Mouse (Mus musculus): ENCODE data around the gene Trib3. TPM values are rescaled to one million over a fixed set of nuclear protein-coding genes. Genes with fewer than 3 reads are reported as not detected.
"Not testable (repeated sequence)": the region's sequence is repeated elsewhere in the genome, so short reads cannot be mapped to it uniquely, and the experiment has no call there.

The Trib3 gene
- total RNA-seq, 1 experiment: 18.5 TPM

GRCm38 (mm10) chr2:152293727-152294475, 49.9 kb downstream of the Trib3 start, which contains the start of gene Tbc1d20:
Gene Tbc1d20 (plus strand): TSS chr2:152293828.
- TF ChIP-seq HCFC1 (IDR thresholded peaks at IDR 0.05; ENCODE audit: borderline replicate concordance, insufficient read depth, low read length): no peak; the same call in 1 of the 2 replicates
- no peak for TF ChIP-seq CHD2 (IDR thresholded peaks at IDR 0.05; ENCODE audit: low read depth, low read length)
- TF ChIP-seq ZC3H11A (IDR thresholded peaks at IDR 0.05; ENCODE audit: borderline replicate concordance, low read depth, low read length): no peak
- no peak for TF ChIP-seq MAFK (IDR thresholded peaks at IDR 0.05; ENCODE audit: insufficient read depth, low read depth, low read length)
- no peak for TF ChIP-seq ZNF384 (IDR thresholded peaks at IDR 0.05; ENCODE audit: low read depth, low read length)
- no peaks in the 10 kb centered on the region for H3K9me3 ChIP-seq (ENCODE audit: control insufficient read depth, insufficient read depth, low read depth, low read length)
- peak within 1 kb of the TSS; percentile 81 to 89 for H3K4me3 ChIP-seq (ENCODE audit: insufficient read depth in 1 of 2, low read depth in 1 of 2, low read length in 2 of 2, poor library complexity in 1 of 2, severe bottlenecking in 1 of 2)
- DNase-seq (ENCODE audit: low read depth, low spot score): peak; percentile 83
- in situ Hi-C loops (cut with MboI; ENCODE audit: low sequenced_read_pairs in 2 of 2, unreplicated experiment in 2 of 2): no loop called here
- peak within 1 kb of the TSS; percentile 89 for H3K9ac ChIP-seq (ENCODE audit: insufficient read depth, low read depth, low read length, poor library complexity, severe bottlenecking)
- H3K36me3 ChIP-seq (ENCODE audit: control insufficient read depth, insufficient read depth, low read length, poor library complexity, severe bottlenecking): no peaks in the 10 kb centered on the region
- no peak within 1 kb of the TSS for H3K27ac ChIP-seq (ENCODE audit: insufficient read depth, low read depth, low read length, poor library complexity, severe bottlenecking)
- peaks cover 0 to 3% of the 10 kb centered on the region in 2 experiments; a peak in 1 of 4 replicates for H3K4me1 ChIP-seq (ENCODE audit: control insufficient read depth in 2 of 2, insufficient read depth in 2 of 2, low read length in 2 of 2, poor library complexity in 1 of 2)

DNA sequence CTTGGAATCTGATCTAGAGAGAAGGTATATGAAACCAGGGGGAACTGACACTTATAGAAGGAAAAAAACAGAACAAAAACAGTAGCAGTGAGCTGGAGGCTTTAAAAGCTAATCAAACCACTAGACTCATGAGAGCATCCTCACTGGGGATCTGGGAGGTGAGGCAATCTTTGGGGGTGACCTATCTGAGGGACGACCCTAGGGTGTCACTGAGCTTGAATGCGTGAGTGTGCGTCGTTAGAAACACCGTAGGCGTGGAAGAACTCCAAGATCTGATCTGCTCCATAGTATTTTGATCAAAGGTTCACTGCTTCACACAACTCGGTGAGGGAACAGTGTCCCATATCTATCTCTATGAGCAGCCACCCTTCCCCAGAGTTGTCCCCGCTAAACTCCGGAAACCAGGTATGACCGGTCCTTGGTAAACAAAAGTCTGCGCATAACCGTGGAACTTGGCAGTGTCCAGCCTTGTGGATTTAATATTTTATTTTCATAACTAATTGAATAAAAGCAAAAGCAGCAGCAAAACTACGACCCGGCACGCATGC, 50.6 kb downstream of the Trib3 start:
- Histone ChIP-seq H3K9me3 (ENCODE audit: control insufficient read depth, insufficient read depth, low read depth, low read length) (no peaks in the 10 kb centered on the region), H3K36me3 (ENCODE audit: control insufficient read depth, insufficient read depth, low read length, poor library complexity, severe bottlenecking) (no peaks in the 10 kb centered on the region), H3K4me1 (ENCODE audit: control insufficient read depth in 2 of 2, insufficient read depth in 2 of 2, low read length in 2 of 2, poor library complexity in 1 of 2) (peaks cover 0 to 3% of the 10 kb centered on the region in 2 experiments; a peak in 1 of 4 replicates), H3K27ac (ENCODE audit: insufficient read depth, low read depth, low read length, poor library complexity, severe bottlenecking) (no peak overlapping the region), H3K4me3 (ENCODE audit: insufficient read depth in 1 of 2, low read depth in 1 of 2, low read length in 2 of 2, poor library complexity in 1 of 2, severe bottlenecking in 1 of 2) (peak overlapping the region; percentile 58 to 81), H3K9ac (ENCODE audit: insufficient read depth, low read depth, low read length, poor library complexity, severe bottlenecking) (no peak overlapping the region; the same call in 1 of the 2 replicates)
- in situ Hi-C loops (cut with MboI; ENCODE audit: low sequenced_read_pairs in 2 of 2, unreplicated experiment in 2 of 2): no loop called here
- TF ChIP-seq ZNF384 (IDR thresholded peaks at IDR 0.05; ENCODE audit: low read depth, low read length): no peak
- no peak for TF ChIP-seq CHD2 (IDR thresholded peaks at IDR 0.05; ENCODE audit: low read depth, low read length)
- no peak for TF ChIP-seq MAFK (IDR thresholded peaks at IDR 0.05; ENCODE audit: insufficient read depth, low read depth, low read length)
- TF ChIP-seq HCFC1 (IDR thresholded peaks at IDR 0.05; ENCODE audit: borderline replicate concordance, insufficient read depth, low read length): no peak
- TF ChIP-seq ZC3H11A (IDR thresholded peaks at IDR 0.05; ENCODE audit: borderline replicate concordance, low read depth, low read length): no peak
- peak; percentile 11 for DNase-seq (ENCODE audit: low read depth, low spot score)

GRCm38 (mm10) chr2:152292475-152292874, 51.4 kb downstream of the Trib3 start:
- Histone ChIP-seq H3K4me1 (ENCODE audit: control insufficient read depth in 2 of 2, insufficient read depth in 2 of 2, low read length in 2 of 2, poor library complexity in 1 of 2) (peaks cover 0 to 3% of the 10 kb centered on the region in 2 experiments; a peak in 1 of 4 replicates), H3K27ac (ENCODE audit: insufficient read depth, low read depth, low read length, poor library complexity, severe bottlenecking) (no peak overlapping the region), H3K4me3 (ENCODE audit: insufficient read depth in 1 of 2, low read depth in 1 of 2, low read length in 2 of 2, poor library complexity in 1 of 2, severe bottlenecking in 1 of 2) (no peak overlapping the region), H3K9me3 (ENCODE audit: control insufficient read depth, insufficient read depth, low read depth, low read length) (no peaks in the 10 kb centered on the region), H3K36me3 (ENCODE audit: control insufficient read depth, insufficient read depth, low read length, poor library complexity, severe bottlenecking) (no peaks in the 10 kb centered on the region), H3K9ac (ENCODE audit: insufficient read depth, low read depth, low read length, poor library complexity, severe bottlenecking) (no peak overlapping the region)
- DNase-seq (ENCODE audit: low read depth, low spot score): no peak
- in situ Hi-C loops (cut with MboI; ENCODE audit: low sequenced_read_pairs in 2 of 2, unreplicated experiment in 2 of 2): no loop called here
- TF ChIP-seq ZNF384 (IDR thresholded peaks at IDR 0.05; ENCODE audit: low read depth, low read length): peak; percentile 64
- TF ChIP-seq HCFC1 (IDR thresholded peaks at IDR 0.05; ENCODE audit: borderline replicate concordance, insufficient read depth, low read length): no peak
- TF ChIP-seq MAFK (IDR thresholded peaks at IDR 0.05; ENCODE audit: insufficient read depth, low read depth, low read length): no peak

- H3K4me3 ChIP-seq (ENCODE audit: insufficient read depth in 1 of 2, low read depth in 1 of 2, low read length in 2 of 2, poor library complexity in 1 of 2, severe bottlenecking in 1 of 2); H3K9ac ChIP-seq (ENCODE audit: insufficient read depth, low read depth, low read length, poor library complexity, severe bottlenecking); in situ Hi-C loops (cut with MboI; ENCODE audit: low sequenced_read_pairs in 2 of 2, unreplicated experiment in 2 of 2); H3K4me1 ChIP-seq (ENCODE audit: control insufficient read depth in 2 of 2, insufficient read depth in 2 of 2, low read length in 2 of 2, poor library complexity in 1 of 2); H3K27ac ChIP-seq (ENCODE audit: insufficient read depth, low read depth, low read length, poor library complexity, severe bottlenecking); DNase-seq (ENCODE audit: low read depth, low spot score); H3K9me3 ChIP-seq (ENCODE audit: control insufficient read depth, insufficient read depth, low read depth, low read length); H3K36me3 ChIP-seq (ENCODE audit: control insufficient read depth, insufficient read depth, low read length, poor library complexity, severe bottlenecking): not testable (repeated sequence)
These were observed 54.2 kb downstream of the Trib3 start for GRCm38 (mm10) chr2:152289623-152290022.

Measured in ES-E14 (cell line).